Mouse (Mus musculus) erythroid progenitor cell, adult 5-6 weeks (primary cell): ENCODE results near the gene Actr2. TPM values are rescaled to one million over a fixed set of nuclear protein-coding genes. Genes with fewer than 3 reads are reported as not detected.

ENCODE experiments used
- ATAC-seq: replicated peaks from 2 replicates; pipeline ENCODE4 v1.8.0; 2016; ENCODE audit warnings: moderate number of reproducible peaks, mild to moderate bottlenecking, moderate TSS enrichment, inconsistent platforms; ENCODE audit not compliant: poor library complexity, low FRiP score, severe bottlenecking
- total RNA-seq, 2 experiments: library from RNA; stranded (forward) in 1 of 2; stranded (reverse) in 1 of 2; fragments of 150-400 nt in 1 of 2; fragments of 186-747, 209-891 nt in 1 of 2; gene quantifications; 2 replicates each; pipeline versions ENCODE4 v1.2.3 to v1.2.4; 2015 to 2017; ENCODE audit warnings: low replicate concordance in 2 of 2

Gene Actr2
- total RNA-seq, 2 experiments from 2014 or later = 74.9 to 109 TPM

GRCm38 (mm10) chr11:20025899-20026298, 86.8 kb downstream of the Actr2 start:
- no peak for ATAC-seq

- ATAC-seq = 0 out of 2 replicates have a peak, but pooled peaks have one; percentile 27
Measured at GRCm38 (mm10) chr11:20022911-20023482, 89.7 kb downstream of the Actr2 start.

DNA sequence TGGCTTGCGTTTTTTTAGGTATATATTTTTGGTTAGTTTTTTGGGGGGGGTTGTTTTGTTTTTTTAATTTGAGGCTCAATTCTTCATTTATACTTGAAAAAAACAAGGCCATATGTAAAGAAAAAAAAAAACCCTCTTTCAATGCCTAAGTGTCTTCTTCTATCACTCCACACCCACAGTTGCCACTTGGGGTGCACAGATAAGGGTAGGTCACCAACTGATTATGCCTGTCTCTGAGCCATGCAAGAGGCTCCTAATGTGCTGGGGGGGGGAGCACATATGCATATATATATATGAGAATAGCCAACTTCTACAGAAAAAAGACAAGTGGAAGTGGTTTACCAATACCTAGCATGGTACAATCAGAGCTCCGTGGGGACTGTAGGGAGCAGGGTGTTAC, 90.3 kb downstream of the Actr2 start:
- peak; percentile 93 for ATAC-seq

DNA sequence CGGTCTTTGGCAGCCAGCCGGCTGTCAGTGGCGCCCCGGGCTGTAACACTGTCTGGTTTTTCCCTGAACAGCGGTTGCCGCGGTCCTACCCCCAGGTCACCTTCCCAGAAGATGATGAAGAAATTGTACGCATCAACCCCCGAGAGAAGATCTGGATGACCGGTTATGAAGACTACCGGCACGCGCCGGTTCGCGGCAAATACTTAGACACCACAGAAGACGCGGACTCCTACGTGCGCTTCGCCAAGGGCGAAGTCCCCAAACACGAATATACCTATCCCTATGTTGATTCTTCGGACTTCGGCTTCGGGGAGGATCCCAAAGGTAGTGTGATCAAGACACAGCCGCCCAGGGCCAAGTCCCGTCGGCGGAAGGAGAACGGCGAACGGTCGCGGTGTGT, 92.0 kb downstream of the Actr2 start:
- ATAC-seq = no peak

DNA sequence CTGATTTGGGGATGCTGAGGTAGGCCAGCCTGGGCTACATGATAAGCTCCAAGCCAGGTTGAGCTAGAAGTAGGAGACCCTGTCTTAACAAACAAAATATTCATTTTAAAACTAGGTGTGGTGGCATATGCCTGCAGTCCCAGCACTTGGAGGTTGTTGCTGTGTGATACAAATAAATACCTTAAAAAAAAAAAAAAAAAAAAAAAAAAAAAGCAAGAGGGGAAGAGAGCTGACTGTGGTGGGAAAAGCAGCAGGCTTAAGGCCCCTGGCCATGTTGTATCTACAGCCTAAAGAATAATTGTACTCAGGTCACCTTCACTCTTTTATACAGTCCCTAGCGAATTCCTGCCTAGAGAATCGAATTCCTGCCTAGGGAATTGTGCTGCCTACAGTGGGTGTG, 93.8 kb downstream of the Actr2 start:
- ATAC-seq = no peak

GRCm38 (mm10) chr11:20017937-20018336, 94.8 kb downstream of the Actr2 start:
- no peak for ATAC-seq

GRCm38 (mm10) chr11:20013366-20013765, 99.3 kb downstream of the Actr2 start:
- no peak for ATAC-seq

Other genes starting within 250 kb of the Actr2 start
- gene Spred2, start 188.5 kb downstream of the Actr2 start, total RNA-seq (2015; ENCODE audit: low replicate concordance) = 4.0 and 10.5 TPM in 2 replicates
- 1.0 and 1.6 TPM in 2 replicates for gene Spred2, start 188.5 kb downstream of the Actr2 start, total RNA-seq (2017; ENCODE audit: low replicate concordance)
- 86.1 and 103 TPM in 2 replicates for gene Rab1a, start 88.5 kb upstream of the Actr2 start, total RNA-seq (2015; ENCODE audit: low replicate concordance)
- 40.2 and 60.6 TPM in 2 replicates for gene Rab1a, start 88.5 kb upstream of the Actr2 start, total RNA-seq (2017; ENCODE audit: low replicate concordance)
- gene Cep68, start 136.5 kb upstream of the Actr2 start, total RNA-seq (2015; ENCODE audit: low replicate concordance) = 3.6 and 6.3 TPM in 2 replicates
- 3.3 and 4.7 TPM in 2 replicates for gene Cep68, start 136.5 kb upstream of the Actr2 start, total RNA-seq (2017; ENCODE audit: low replicate concordance)
- 1.8 TPM in 1 of 2 replicates, not detected in the other for gene Slc1a4, start 219.8 kb upstream of the Actr2 start, total RNA-seq (2015; ENCODE audit: low replicate concordance)
- gene Slc1a4, start 219.8 kb upstream of the Actr2 start, total RNA-seq (2017; ENCODE audit: low replicate concordance) = 0.77 TPM in 1 of 2 replicates, not detected in the other